ENCODE assay signal across 16 mouse cellular contexts in the genomic region with DNA sequence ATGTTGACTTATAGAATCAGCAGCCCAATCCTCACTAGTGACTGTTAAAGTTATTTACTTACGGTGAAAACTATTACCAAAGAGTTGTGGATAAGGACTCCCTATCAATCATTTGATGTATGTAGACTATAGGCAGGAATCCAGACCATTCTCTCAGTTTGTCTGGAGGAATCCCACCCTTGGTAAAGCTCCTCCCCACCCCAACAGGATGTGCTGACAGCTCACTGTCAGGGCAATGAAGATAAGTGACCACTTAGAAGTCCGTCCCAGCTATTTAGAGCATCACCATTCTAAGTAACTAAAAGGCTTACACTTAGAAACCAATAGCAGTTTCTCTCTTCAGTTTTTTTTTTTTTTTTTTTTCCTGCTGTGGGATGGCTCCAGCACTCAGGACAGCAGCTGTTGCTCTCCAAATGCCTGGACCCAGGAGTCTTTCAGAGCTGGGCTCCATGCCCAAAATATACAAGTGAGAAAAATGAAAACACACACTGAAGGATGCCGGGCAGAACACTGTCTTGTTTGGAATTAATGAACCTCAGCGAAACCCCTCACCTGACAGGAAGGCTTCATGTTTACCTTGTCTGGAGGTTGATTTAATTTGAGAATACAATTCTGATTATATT. TPM values are rescaled to one million over a fixed set of nuclear protein-coding genes. Genes with fewer than 3 reads are reported as not detected.
A peak's percentile ranks its signal among the peaks of the same experiment; 100 is the strongest.
DNase-seq lines count a peak whose midpoint lies in the region; ATAC-seq and TF ChIP-seq lines count a peak whose summit lies in the region.
"Had no signal": no experiment of that assay in that cellular context is flagged by ENCODE, and none has a peak within 500 bp of the region (broad histone marks: within the 10 kb centered on the region; RNA-seq: fewer than 3 reads in every experiment).

No protein-coding gene starts in this region.

- no peaks in the 10 kb centered on the region for H3K27me3 ChIP-seq in embryonic facial prominence, embryonic 14.5 days (replicated peaks; ENCODE audit: control insufficient read depth, insufficient read depth, low read length)
- no peaks in the 10 kb centered on the region for H3K27me3 ChIP-seq in embryonic facial prominence, embryonic 10.5 days (replicated peaks; ENCODE audit: low read depth, poor library complexity, severe bottlenecking)
- no peaks in the 10 kb centered on the region for H3K27me3 ChIP-seq in hindbrain, postnatal 0 days (ENCODE audit: insufficient read depth, low read length)
- H3K27me3 ChIP-seq in hindbrain, embryonic 12.5 days: no peaks in the 10 kb centered on the region
- H3K27me3 ChIP-seq in neural tube, embryonic 14.5 days (ENCODE audit: control insufficient read depth, insufficient read depth, low read length): no peaks in the 10 kb centered on the region
- H3K27me3 ChIP-seq in neural tube, embryonic 15.5 days (replicated peaks): no peaks in the 10 kb centered on the region
- H3K27me3 ChIP-seq in stomach, embryonic 16.5 days (ENCODE audit: control insufficient read depth, insufficient read depth, low read length): no peaks in the 10 kb centered on the region
- H3K27me3 ChIP-seq: heart, embryonic 13.5 days; liver, embryonic 15.5 days had no signal

- WGBS in embryonic facial prominence, embryonic 14.5 days: 53% methylated on average over 4 of the region's 4 CpGs
- 78% methylated on average over 4 of the region's 4 CpGs for WGBS in embryonic facial prominence, embryonic 10.5 days
- 39% methylated on average over 4 of the region's 4 CpGs for WGBS in hindbrain, postnatal 0 days
- WGBS in hindbrain, embryonic 12.5 days: 75% methylated on average over 4 of the region's 4 CpGs
- WGBS in neural tube, embryonic 14.5 days: 64% methylated on average over 4 of the region's 4 CpGs
- 59% methylated on average over 4 of the region's 4 CpGs for WGBS in neural tube, embryonic 15.5 days
- 19% methylated on average over 4 of the region's 4 CpGs for WGBS in stomach, embryonic 16.5 days

- ATAC-seq in embryonic facial prominence, embryonic 14.5 days (ENCODE audit: low read depth): peak; percentile 26; the same call in 1 of the 2 replicates
- ATAC-seq in hindbrain, postnatal 0 days: 0 out of 2 replicates have a peak, but pooled peaks have one; percentile 49
- ATAC-seq in hindbrain, embryonic 12.5 days (ENCODE audit: low FRiP score): no peak
- peak; percentile 44; the same call in 1 of the 2 replicates for ATAC-seq in neural tube, embryonic 14.5 days (ENCODE audit: low read depth)
- no peak for ATAC-seq in neural tube, embryonic 15.5 days (ENCODE audit: low FRiP score)
- 0 out of 2 replicates have a peak, but pooled peaks have one; percentile 37 for ATAC-seq in stomach, embryonic 16.5 days (ENCODE audit: insufficient read depth, low FRiP score)

- H3K4me2 ChIP-seq in embryonic facial prominence, embryonic 14.5 days (ENCODE audit: low read depth, low read length): no peak overlapping the region
- H3K4me2 ChIP-seq in hindbrain, postnatal 0 days (ENCODE audit: low read depth, low read length): no peak overlapping the region
- no peak overlapping the region for H3K4me2 ChIP-seq in hindbrain, embryonic 12.5 days (replicated peaks)
- no peak overlapping the region for H3K4me2 ChIP-seq in neural tube, embryonic 14.5 days (ENCODE audit: low read depth, low read length)
- H3K4me2 ChIP-seq in neural tube, embryonic 15.5 days: no peak overlapping the region
- H3K4me2 ChIP-seq in stomach, embryonic 16.5 days (ENCODE audit: low read depth, low read length): no peak overlapping the region
- H3K4me2 ChIP-seq: heart, embryonic 13.5 days; liver, embryonic 15.5 days had no signal

- H3K27ac ChIP-seq in embryonic facial prominence, embryonic 14.5 days (replicated peaks; ENCODE audit: low read depth, low read length): no peak overlapping the region
- H3K27ac ChIP-seq in embryonic facial prominence, embryonic 10.5 days (replicated peaks): no peak overlapping the region
- no peak overlapping the region for H3K27ac ChIP-seq in hindbrain, postnatal 0 days
- no peak overlapping the region for H3K27ac ChIP-seq in hindbrain, embryonic 12.5 days
- H3K27ac ChIP-seq in neural tube, embryonic 14.5 days (ENCODE audit: low read depth, low read length): no peak overlapping the region
- H3K27ac ChIP-seq in neural tube, embryonic 15.5 days (replicated peaks): no peak overlapping the region
- no peak overlapping the region for H3K27ac ChIP-seq in stomach, embryonic 16.5 days (ENCODE audit: low read length)
- H3K27ac ChIP-seq: heart, embryonic 13.5 days; liver, embryonic 15.5 days; macrophage had no signal

- no peak for TF ChIP-seq CTCF in hindbrain, postnatal 0 days (IDR thresholded peaks at IDR 0.05; ENCODE audit: low read depth)

- peak; percentile 79 for DNase-seq in embryonic facial prominence, embryonic 14.5 days (ENCODE audit: low spot score)
- DNase-seq in embryonic facial prominence, embryonic 10.5 days (ENCODE audit: low spot score): no peak
- DNase-seq in hindbrain, postnatal 0 days (ENCODE audit: low spot score): peak; percentile 77
- DNase-seq in frontal cortex, postnatal 14 days (ENCODE audit: low spot score in 2 of 2): no peak
- DNase-seq: adrenal gland, postnatal 25 days; layer of hippocampus, adult 9-11 months; thymus, adult 2 months had no signal

- H3K9me3 ChIP-seq in embryonic facial prominence, embryonic 14.5 days (ENCODE audit: control insufficient read depth, low read length): no peaks in the 10 kb centered on the region
- no peaks in the 10 kb centered on the region for H3K9me3 ChIP-seq in embryonic facial prominence, embryonic 10.5 days
- no peaks in the 10 kb centered on the region for H3K9me3 ChIP-seq in hindbrain, postnatal 0 days (ENCODE audit: low read length)
- H3K9me3 ChIP-seq in hindbrain, embryonic 12.5 days (replicated peaks): no peaks in the 10 kb centered on the region
- no peaks in the 10 kb centered on the region for H3K9me3 ChIP-seq in neural tube, embryonic 14.5 days (ENCODE audit: control insufficient read depth, low read length)
- H3K9me3 ChIP-seq in neural tube, embryonic 15.5 days (replicated peaks): no peaks in the 10 kb centered on the region
- H3K9me3 ChIP-seq in stomach, embryonic 16.5 days (replicated peaks; ENCODE audit: control insufficient read depth, low read length): no peaks in the 10 kb centered on the region
- H3K9me3 ChIP-seq: heart, embryonic 13.5 days; liver, embryonic 15.5 days had no signal

- H3K4me3 ChIP-seq in embryonic facial prominence, embryonic 14.5 days (ENCODE audit: low read depth, low read length): no peak overlapping the region
- H3K4me3 ChIP-seq in embryonic facial prominence, embryonic 10.5 days: no peak overlapping the region
- H3K4me3 ChIP-seq in hindbrain, postnatal 0 days (ENCODE audit: low read length): no peak overlapping the region
- no peak overlapping the region for H3K4me3 ChIP-seq in hindbrain, embryonic 12.5 days
- H3K4me3 ChIP-seq in neural tube, embryonic 14.5 days (ENCODE audit: low read depth, low read length): no peak overlapping the region
- H3K4me3 ChIP-seq in neural tube, embryonic 15.5 days (replicated peaks): no peak overlapping the region
- no peak overlapping the region for H3K4me3 ChIP-seq in stomach, embryonic 16.5 days (replicated peaks; ENCODE audit: low read length)
- H3K4me3 ChIP-seq: heart, embryonic 13.5 days; liver, embryonic 15.5 days had no signal

- no peaks in the 10 kb centered on the region for H3K36me3 ChIP-seq in embryonic facial prominence, embryonic 14.5 days (ENCODE audit: control insufficient read depth, insufficient read depth, low read length)
- H3K36me3 ChIP-seq in embryonic facial prominence, embryonic 10.5 days (replicated peaks): no peaks in the 10 kb centered on the region
- H3K36me3 ChIP-seq in hindbrain, postnatal 0 days (ENCODE audit: insufficient read depth, low read length): no peaks in the 10 kb centered on the region
- H3K36me3 ChIP-seq in hindbrain, embryonic 12.5 days: no peaks in the 10 kb centered on the region
- no peaks in the 10 kb centered on the region for H3K36me3 ChIP-seq in neural tube, embryonic 14.5 days (ENCODE audit: control insufficient read depth, insufficient read depth, low read length)
- no peaks in the 10 kb centered on the region for H3K36me3 ChIP-seq in neural tube, embryonic 15.5 days
- no peaks in the 10 kb centered on the region for H3K36me3 ChIP-seq in stomach, embryonic 16.5 days (ENCODE audit: control insufficient read depth, insufficient read depth, low read length)
- H3K36me3 ChIP-seq: G1E; heart, embryonic 13.5 days; liver, embryonic 15.5 days had no signal

- no peak overlapping the region for H3K9ac ChIP-seq in embryonic facial prominence, embryonic 14.5 days (ENCODE audit: low read depth, low read length)
- H3K9ac ChIP-seq in hindbrain, postnatal 0 days (replicated peaks; ENCODE audit: low read length): no peak overlapping the region
- H3K9ac ChIP-seq in hindbrain, embryonic 12.5 days: no peak overlapping the region
- no peak overlapping the region for H3K9ac ChIP-seq in neural tube, embryonic 14.5 days (replicated peaks; ENCODE audit: low read depth, low read length)
- no peak overlapping the region for H3K9ac ChIP-seq in neural tube, embryonic 15.5 days (replicated peaks)
- H3K9ac ChIP-seq in stomach, embryonic 16.5 days (ENCODE audit: low read length): no peak overlapping the region
- H3K9ac ChIP-seq: heart, embryonic 13.5 days; liver, embryonic 15.5 days had no signal

- no peaks in the 10 kb centered on the region for H3K4me1 ChIP-seq in embryonic facial prominence, embryonic 14.5 days (ENCODE audit: control insufficient read depth, insufficient read depth, low read length)
- H3K4me1 ChIP-seq in embryonic facial prominence, embryonic 10.5 days: no peaks in the 10 kb centered on the region
- H3K4me1 ChIP-seq in hindbrain, postnatal 0 days (ENCODE audit: insufficient read depth, low read length): no peaks in the 10 kb centered on the region
- no peaks in the 10 kb centered on the region for H3K4me1 ChIP-seq in hindbrain, embryonic 12.5 days
- no peaks in the 10 kb centered on the region for H3K4me1 ChIP-seq in neural tube, embryonic 14.5 days (ENCODE audit: control insufficient read depth, insufficient read depth, low read length)
- no peaks in the 10 kb centered on the region for H3K4me1 ChIP-seq in neural tube, embryonic 15.5 days
- no peaks in the 10 kb centered on the region for H3K4me1 ChIP-seq in stomach, embryonic 16.5 days (ENCODE audit: control insufficient read depth, insufficient read depth, low read length)
- H3K4me1 ChIP-seq: liver, embryonic 15.5 days had no signal

RNA-seq across cellular contexts. Expression of gene Iqcj, which starts 58.9 kb away (rescaled TPM):
- polyA plus RNA-seq in embryonic facial prominence, embryonic 14.5 days (2014; fragmentation: Nextera tagmentation; extraction: Ambion mirVana): not detected in 2 replicates
- not detected in 2 replicates for polyA plus RNA-seq in embryonic facial prominence, embryonic 10.5 days (2016; fragmentation: Nextera tagmentation; extraction: Ambion mirVana)
- total RNA-seq in hindbrain, postnatal 0 days (2014; rRNA removed): 0.26 and 0.32 TPM in 2 replicates
- polyA plus RNA-seq in hindbrain, postnatal 0 days (2015; fragmentation: Nextera tagmentation; extraction: Ambion mirVana): 0.34 and 0.47 TPM in 2 replicates
- 0.22 and 0.63 TPM in 2 replicates for polyA plus RNA-seq in hindbrain, embryonic 12.5 days (2016; fragmentation: Nextera tagmentation; extraction: Ambion mirVana)
- 1.1 and 1.9 TPM in 2 replicates for polyA plus RNA-seq in neural tube, embryonic 14.5 days (2014; fragmentation: Nextera tagmentation; extraction: Ambion mirVana)
- 0.57 and 0.93 TPM in 2 replicates for polyA plus RNA-seq in neural tube, embryonic 15.5 days (2015; fragmentation: Nextera tagmentation; extraction: Ambion mirVana)
- not detected in 2 replicates for polyA plus RNA-seq in stomach, embryonic 16.5 days (2015; fragmentation: Nextera tagmentation; extraction: Ambion mirVana)
- total RNA-seq: adrenal gland, postnatal 25 days had no signal
- polyA plus RNA-seq: G1E; heart, embryonic 13.5 days; kidney, embryonic 16.5 days; liver, embryonic 15.5 days; macrophage had no signal

RNA-seq across cellular contexts. Expression of gene Iqschfp, which starts 58.9 kb away (rescaled TPM):
- polyA plus RNA-seq in embryonic facial prominence, embryonic 14.5 days (2014; fragmentation: Nextera tagmentation; extraction: Ambion mirVana): 0.72 and 1.2 TPM in 2 replicates
- 0.24 TPM in 1 of 2 replicates, not detected in the other for polyA plus RNA-seq in embryonic facial prominence, embryonic 10.5 days (2016; fragmentation: Nextera tagmentation; extraction: Ambion mirVana)
- total RNA-seq in hindbrain, postnatal 0 days (2014; rRNA removed): 0.61 and 2.7 TPM in 2 replicates
- 5.6 and 5.8 TPM in 2 replicates for polyA plus RNA-seq in hindbrain, postnatal 0 days (2015; fragmentation: Nextera tagmentation; extraction: Ambion mirVana)
- polyA plus RNA-seq in hindbrain, embryonic 12.5 days (2016; fragmentation: Nextera tagmentation; extraction: Ambion mirVana): 0.45 and 1.2 TPM in 2 replicates
- polyA plus RNA-seq in neural tube, embryonic 14.5 days (2014; fragmentation: Nextera tagmentation; extraction: Ambion mirVana): 4.7 and 6.8 TPM in 2 replicates
- 4.8 and 7.2 TPM in 2 replicates for polyA plus RNA-seq in neural tube, embryonic 15.5 days (2015; fragmentation: Nextera tagmentation; extraction: Ambion mirVana)
- polyA plus RNA-seq in stomach, embryonic 16.5 days (2015; fragmentation: Nextera tagmentation; extraction: Ambion mirVana): 0.10 TPM in 1 of 2 replicates, not detected in the other
- total RNA-seq: adrenal gland, postnatal 25 days; G1E had no signal
- polyA plus RNA-seq: G1E; heart, embryonic 13.5 days; kidney, embryonic 16.5 days; liver, embryonic 15.5 days; macrophage; thymus, adult 2 months had no signal

Comparison
In these comparisons a context has a peak if more than half of its experiments do, and no peak if none do; other contexts are left out.
1. ATAC-seq: peak in embryonic facial prominence, embryonic 14.5 days (single experiment), hindbrain, postnatal 0 days (single experiment), neural tube, embryonic 14.5 days (single experiment) and stomach, embryonic 16.5 days (single experiment); none in hindbrain, embryonic 12.5 days (single experiment) and neural tube, embryonic 15.5 days (single experiment).
2. DNase-seq: peak in embryonic facial prominence, embryonic 14.5 days (single experiment) and hindbrain, postnatal 0 days (single experiment); none in embryonic facial prominence, embryonic 10.5 days (single experiment) and frontal cortex, postnatal 14 days (0 of 2).